Mouse (Mus musculus): ENCODE results near the gene Map2k7. TPM values are rescaled to one million over a fixed set of nuclear protein-coding genes. Genes with fewer than 3 reads are reported as not detected.

Map2k7 gene
- total and polyA plus RNA-seq, 3 experiments, result 25.8 to 115 TPM; not detected in 1

GRCm38 (mm10) chr8:4219617-4220016, 18.9 kb upstream of the Map2k7 start:
- TF ChIP-seq JUND (IDR thresholded peaks at IDR 0.05; ENCODE audit: low read depth, low read length) (no peak), NELFE (IDR thresholded peaks at IDR 0.05; ENCODE audit: low read depth, low read length) (no peak), POLR2AphosphoS2 (IDR thresholded peaks at IDR 0.05; ENCODE audit: low read length) (no peak), NRF1 (IDR thresholded peaks at IDR 0.05; ENCODE audit: insufficient read depth, low read depth, low read length, poor library complexity, severe bottlenecking) (no peak), MAFK (IDR thresholded peaks at IDR 0.05; ENCODE audit: borderline replicate concordance, low read depth, low read length) (no peak), ZMIZ1 (IDR thresholded peaks at IDR 0.05; ENCODE audit: low read depth, low read length) (no peak), MYC (IDR thresholded peaks at IDR 0.05; ENCODE audit: low read depth, low read length) (no peak), MXI1 (IDR thresholded peaks at IDR 0.05; ENCODE audit: low read depth, low read length) (no peak), ETS1 (IDR thresholded peaks at IDR 0.05; ENCODE audit: low read depth, low read length) (no peak), POLR2A (IDR thresholded peaks at IDR 0.05; ENCODE audit: control insufficient read depth in 1 of 2, insufficient read depth in 1 of 2, low read depth in 1 of 2, low read length in 2 of 2, poor library complexity in 1 of 2) (no peak), E2F4 (IDR thresholded peaks at IDR 0.05; ENCODE audit: borderline replicate concordance, low read depth, low read length) (no peak), MAZ (IDR thresholded peaks at IDR 0.05; ENCODE audit: low read depth, low read length) (no peak), RAD21 (IDR thresholded peaks at IDR 0.05; ENCODE audit: low read depth, low read length) (no peak), UBTF (IDR thresholded peaks at IDR 0.05; ENCODE audit: borderline replicate concordance, insufficient read depth, low read depth, low read length) (no peak), ZC3H11A (IDR thresholded peaks at IDR 0.05; ENCODE audit: low read depth, low read length) (no peak), CTCF (IDR thresholded peaks at IDR 0.05 in 2 of 3, conservative IDR thresholded peaks at IDR 0.05 in 1 of 3; ENCODE audit: control insufficient read depth in 1 of 3, insufficient read depth in 1 of 3, low read depth in 2 of 3, low read length in 3 of 3, poor library complexity in 1 of 3, severe bottlenecking in 1 of 3) (no peak), GABPA (IDR thresholded peaks at IDR 0.05; ENCODE audit: low read depth, low read length) (no peak)
- peaks cover 8 to 20% of the 10 kb centered on the region in 2 experiments for H3K4me1 ChIP-seq (ENCODE audit: control insufficient read depth in 1 of 2, insufficient read depth in 2 of 2, low read length in 2 of 2)
- no peaks in the 10 kb centered on the region for H3K79me2 ChIP-seq (ENCODE audit: control insufficient read depth, insufficient read depth, low read length, poor library complexity)
- peaks cover 0 to 12% of the 10 kb centered on the region in 2 experiments; a peak in 2 of 4 replicates for H3K36me3 ChIP-seq (ENCODE audit: control insufficient read depth in 1 of 2, insufficient read depth in 2 of 2, low read length in 2 of 2)
- H3K27me3 ChIP-seq (ENCODE audit: control insufficient read depth in 1 of 2, insufficient read depth in 2 of 2, low read length in 2 of 2), result no peaks in the 10 kb centered on the region
- no peak overlapping the region for H3K27ac ChIP-seq (ENCODE audit: control insufficient read depth, low read depth, low read length)
- H3K9ac ChIP-seq (ENCODE audit: control insufficient read depth, low read depth, low read length, poor library complexity, severe bottlenecking), result no peak overlapping the region
- DNase-seq (ENCODE audit: low read depth, low spot score), result no peak
- H3K9me3 ChIP-seq (replicated peaks; ENCODE audit: insufficient read depth, low read length), result no peaks in the 10 kb centered on the region
- H3K4me3 ChIP-seq (ENCODE audit: control insufficient read depth in 1 of 2, insufficient read depth in 1 of 2, low read depth in 2 of 2, low read length in 2 of 2), result no peak overlapping the region

DNA sequence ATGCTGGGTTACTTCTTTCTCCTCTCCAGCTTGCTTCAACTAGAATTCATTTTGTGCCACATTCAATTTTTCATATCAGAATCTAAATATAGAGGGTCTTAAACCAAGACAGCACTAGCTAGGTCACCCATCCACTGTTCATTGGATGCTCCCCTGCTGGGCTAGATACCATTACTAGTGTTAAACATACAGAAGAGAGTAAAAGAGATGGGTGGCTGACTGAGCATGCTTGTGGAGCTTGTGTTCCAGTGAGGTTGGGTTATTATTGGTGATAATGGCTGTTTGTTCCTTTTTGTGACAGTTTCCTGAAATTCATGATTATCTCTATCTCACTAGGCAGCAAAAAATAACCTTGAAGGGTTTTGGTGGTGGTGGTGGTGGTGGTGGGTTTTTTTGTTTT, 16.5 kb upstream of the Map2k7 start:
- no peaks in the 10 kb centered on the region for H3K9me3 ChIP-seq (replicated peaks; ENCODE audit: insufficient read depth, low read length)
- H3K4me1 ChIP-seq (ENCODE audit: control insufficient read depth in 1 of 2, insufficient read depth in 2 of 2, low read length in 2 of 2), result peaks cover 6 to 15% of the 10 kb centered on the region in 2 experiments
- no peaks in the 10 kb centered on the region for H3K79me2 ChIP-seq (ENCODE audit: control insufficient read depth, insufficient read depth, low read length, poor library complexity)
- no peak overlapping the region for H3K4me3 ChIP-seq (ENCODE audit: control insufficient read depth in 1 of 2, insufficient read depth in 1 of 2, low read depth in 2 of 2, low read length in 2 of 2)
- peaks cover 0 to 12% of the 10 kb centered on the region in 2 experiments; a peak in 2 of 4 replicates for H3K36me3 ChIP-seq (ENCODE audit: control insufficient read depth in 1 of 2, insufficient read depth in 2 of 2, low read length in 2 of 2)
- H3K27ac ChIP-seq (ENCODE audit: control insufficient read depth, low read depth, low read length), result no peak overlapping the region
- H3K27me3 ChIP-seq (ENCODE audit: control insufficient read depth in 1 of 2, insufficient read depth in 2 of 2, low read length in 2 of 2), result no peaks in the 10 kb centered on the region; a peak in 1 of 4 replicates
- no peak overlapping the region for H3K9ac ChIP-seq (ENCODE audit: control insufficient read depth, low read depth, low read length, poor library complexity, severe bottlenecking)
- peak; percentile 55 for DNase-seq (ENCODE audit: low read depth, low spot score)
- TF ChIP-seq POLR2A (IDR thresholded peaks at IDR 0.05; ENCODE audit: control insufficient read depth in 1 of 2, insufficient read depth in 1 of 2, low read depth in 1 of 2, low read length in 2 of 2, poor library complexity in 1 of 2) (no peak), RAD21 (IDR thresholded peaks at IDR 0.05; ENCODE audit: low read depth, low read length) (no peak), MAZ (IDR thresholded peaks at IDR 0.05; ENCODE audit: low read depth, low read length) (no peak), NRF1 (IDR thresholded peaks at IDR 0.05; ENCODE audit: insufficient read depth, low read depth, low read length, poor library complexity, severe bottlenecking) (peak; percentile 47; the same call in 1 of the 2 replicates), USF2 (IDR thresholded peaks at IDR 0.05; ENCODE audit: borderline replicate concordance in 1 of 2, insufficient read depth in 1 of 2, low read depth in 1 of 2, low read length in 2 of 2) (no peak), MEF2A (IDR thresholded peaks at IDR 0.05; ENCODE audit: extremely low read depth, insufficient replicate concordance, low read depth, low read length, poor library complexity, severe bottlenecking) (no peak), TAL1 (IDR thresholded peaks at IDR 0.05; ENCODE audit: low read length) (no peak), CTCF (IDR thresholded peaks at IDR 0.05 in 2 of 3, conservative IDR thresholded peaks at IDR 0.05 in 1 of 3; ENCODE audit: control insufficient read depth in 1 of 3, insufficient read depth in 1 of 3, low read depth in 2 of 3, low read length in 3 of 3, poor library complexity in 1 of 3, severe bottlenecking in 1 of 3) (no peak), ZKSCAN1 (IDR thresholded peaks at IDR 0.05; ENCODE audit: low read depth, low read length) (no peak), RCOR1 (IDR thresholded peaks at IDR 0.05; ENCODE audit: low read depth, low read length) (0 out of 2 replicates have a peak, but pooled peaks have one; percentile 20), SIN3A (IDR thresholded peaks at IDR 0.05; ENCODE audit: low read length) (0 out of 2 replicates have a peak, but pooled peaks have one; percentile 30), MYC (IDR thresholded peaks at IDR 0.05; ENCODE audit: low read depth, low read length) (peak; percentile 54; the same call in 1 of the 2 replicates), NELFE (IDR thresholded peaks at IDR 0.05; ENCODE audit: low read depth, low read length) (no peak), ZC3H11A (IDR thresholded peaks at IDR 0.05; ENCODE audit: low read depth, low read length) (no peak), GABPA (IDR thresholded peaks at IDR 0.05; ENCODE audit: low read depth, low read length) (no peak), POLR2AphosphoS2 (IDR thresholded peaks at IDR 0.05; ENCODE audit: low read length) (no peak), ZMIZ1 (IDR thresholded peaks at IDR 0.05; ENCODE audit: low read depth, low read length) (no peak), ETS1 (IDR thresholded peaks at IDR 0.05; ENCODE audit: low read depth, low read length) (no peak), SMC3 (IDR thresholded peaks at IDR 0.05; ENCODE audit: low read depth, low read length) (no peak), KAT2A (conservative IDR thresholded peaks at IDR 0.05; ENCODE audit: low read depth, low read length) (no peak), MXI1 (IDR thresholded peaks at IDR 0.05; ENCODE audit: low read depth, low read length) (peak; percentile 50; the same call in 1 of the 2 replicates), ZNF384 (IDR thresholded peaks at IDR 0.05; ENCODE audit: low read depth, low read length) (peak; percentile 46), ELF1 (IDR thresholded peaks at IDR 0.05; ENCODE audit: low read depth, low read length) (no peak)
